Mouse (Mus musculus) heart, adult 8-10 months (tissue): Measurements from ENCODE around the gene Morf4l1. TPM values are rescaled to one million over a fixed set of nuclear protein-coding genes. Genes with fewer than 3 reads are reported as not detected.

Experiments used
- DNase-seq: peaks from one replicate; pipeline ENCODE4 v3.0.0; 2022; ENCODE audit warnings: low spot score
- total RNA-seq, 4 experiments: library from RNA; stranded (reverse); gene quantifications; 2 replicates each; pipeline ENCODE4 v1.2.4; 2022

Morf4l1 gene
- 100 to 1,000 TPM; 219 to 244 (median 237) TPM for total RNA-seq

DNA sequence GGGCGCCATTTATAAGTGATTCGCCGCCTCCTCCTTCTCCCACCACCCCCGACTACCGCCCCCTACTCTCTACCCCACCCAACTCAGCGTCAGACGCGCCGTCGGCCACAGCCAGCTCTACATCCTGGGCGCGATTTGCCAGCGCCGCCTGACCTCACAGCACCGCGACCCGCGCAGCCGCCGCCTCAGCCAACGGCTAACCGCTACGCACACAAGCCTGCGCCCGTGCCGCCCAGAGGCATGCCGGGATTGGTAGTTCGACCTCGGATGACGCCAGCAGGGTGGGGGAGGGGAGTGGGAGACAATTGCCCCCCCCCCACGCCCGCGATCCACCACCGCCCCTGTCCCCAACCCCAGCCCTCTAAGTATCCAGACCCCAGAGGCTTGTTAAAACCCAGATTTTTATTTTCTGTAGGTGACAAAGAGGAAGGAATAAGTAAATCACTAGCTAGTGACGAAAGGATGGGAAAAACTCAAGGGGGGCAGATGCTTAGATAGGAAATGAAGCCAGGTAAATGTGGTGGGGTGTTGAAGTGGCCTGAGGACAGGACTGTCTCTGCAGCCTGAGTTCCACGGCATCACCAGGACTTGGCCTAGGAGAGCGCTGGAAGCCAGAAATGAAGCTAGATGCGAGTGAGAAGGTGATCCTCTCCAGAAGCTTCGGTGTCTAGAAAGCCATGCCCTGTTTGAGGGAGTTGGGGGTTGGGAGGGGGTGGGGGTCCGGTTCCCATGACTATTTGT, at the start of gene Morf4l1:
TSS of gene Morf4l1 (minus strand) at position 208 of the 741 bp plus-strand sequence.
- peak; percentile 95 for DNase-seq

DNA sequence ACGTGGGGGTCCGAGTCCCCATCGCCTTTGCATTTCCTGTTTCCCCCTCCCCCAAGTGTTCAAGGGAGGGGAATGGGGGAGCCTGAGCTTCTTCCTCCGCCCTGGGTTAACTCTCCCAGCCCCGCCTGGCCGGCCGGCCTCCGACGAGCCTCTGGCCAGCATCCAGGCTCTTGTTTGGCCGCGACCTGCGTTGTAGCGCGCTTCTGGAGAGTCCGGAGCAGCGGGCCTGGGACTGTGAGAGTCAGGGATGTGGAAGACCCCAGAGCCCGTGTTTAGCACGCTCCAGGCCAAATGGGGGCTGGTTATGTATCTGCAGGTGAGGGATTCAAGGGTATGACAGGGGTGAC, 49.1 kb upstream of the Morf4l1 start:
- peak; percentile 59 for DNase-seq

DNA sequence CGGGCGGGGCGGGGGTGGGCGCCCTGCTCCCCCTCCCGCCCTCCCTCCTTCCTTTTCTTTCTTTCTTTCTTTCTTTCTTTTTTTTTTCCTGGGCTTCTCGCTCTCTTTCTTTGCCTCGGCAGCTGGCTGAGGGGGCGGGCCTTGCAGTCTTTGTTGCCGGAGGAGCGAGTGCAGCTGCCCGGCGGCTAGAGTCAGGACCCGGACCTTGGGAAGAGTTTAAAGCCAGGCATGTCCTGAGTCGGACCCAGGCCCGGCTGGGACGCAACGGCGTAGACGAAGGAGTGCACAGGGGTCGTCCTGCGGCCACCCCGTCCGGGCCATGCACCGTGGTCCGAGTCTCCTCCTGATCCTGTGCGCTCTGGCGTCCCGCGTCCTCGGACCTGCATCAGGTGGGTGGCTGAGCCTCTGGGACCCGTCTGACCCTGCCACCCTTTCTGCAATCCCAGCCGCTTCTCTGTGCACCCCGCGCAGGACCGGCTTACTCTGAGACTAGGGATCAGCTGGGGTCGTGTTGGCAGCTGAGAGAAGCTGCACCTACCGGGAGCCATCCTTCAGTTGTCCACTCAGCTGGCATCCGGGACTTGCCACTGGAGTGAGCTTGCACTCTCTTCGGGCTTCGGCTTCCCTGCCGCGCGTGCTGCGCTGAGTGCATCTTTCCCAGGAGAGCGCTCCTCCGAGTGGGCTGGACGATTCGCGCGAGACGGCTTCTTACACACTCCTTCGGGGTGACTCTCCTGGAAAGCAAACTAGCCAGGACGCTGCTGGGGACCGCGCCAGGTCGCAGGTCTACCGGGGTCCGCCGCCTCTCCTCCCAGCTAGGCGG, 48.6 kb upstream of the Morf4l1 start, which contains the start of gene Adamts7:
TSS of gene Adamts7 (plus strand) at position 144 of the 823 bp plus-strand sequence.
- DNase-seq: peak; percentile 34

DNA sequence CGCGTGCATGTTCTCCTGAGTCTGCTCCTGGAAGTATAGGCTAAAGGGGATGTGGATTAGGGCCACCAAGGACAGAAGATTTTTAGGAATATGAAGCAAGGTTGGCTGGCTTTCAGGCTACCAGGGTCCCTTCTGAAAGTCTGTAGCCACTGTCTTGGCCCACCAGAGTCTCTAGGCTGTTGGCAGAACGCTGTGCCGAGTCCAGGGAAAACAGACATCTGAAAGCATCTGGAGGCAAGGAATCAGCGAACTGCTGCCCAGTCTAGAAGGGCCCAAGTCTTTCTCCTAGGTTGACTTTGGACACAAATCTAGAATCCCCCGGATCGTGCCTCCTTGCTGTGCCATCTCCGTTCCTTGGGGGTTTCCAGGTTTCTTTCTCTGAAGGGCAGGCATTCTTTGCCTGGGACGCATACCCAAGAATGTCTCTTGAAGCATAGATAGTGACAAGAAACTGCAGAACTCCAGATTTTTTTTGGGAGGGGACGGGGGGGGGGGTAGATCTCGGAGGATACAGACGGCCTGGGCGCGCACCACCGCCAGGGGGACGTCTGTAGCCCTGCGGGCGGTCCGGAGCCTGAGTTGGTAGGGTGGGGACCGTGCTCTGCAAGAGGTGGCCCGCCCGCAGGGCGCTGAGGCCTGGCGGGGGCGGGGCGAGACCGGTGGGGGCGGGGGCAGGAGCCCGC, 47.8 kb upstream of the Morf4l1 start:
- DNase-seq: peak; percentile 45

DNA sequence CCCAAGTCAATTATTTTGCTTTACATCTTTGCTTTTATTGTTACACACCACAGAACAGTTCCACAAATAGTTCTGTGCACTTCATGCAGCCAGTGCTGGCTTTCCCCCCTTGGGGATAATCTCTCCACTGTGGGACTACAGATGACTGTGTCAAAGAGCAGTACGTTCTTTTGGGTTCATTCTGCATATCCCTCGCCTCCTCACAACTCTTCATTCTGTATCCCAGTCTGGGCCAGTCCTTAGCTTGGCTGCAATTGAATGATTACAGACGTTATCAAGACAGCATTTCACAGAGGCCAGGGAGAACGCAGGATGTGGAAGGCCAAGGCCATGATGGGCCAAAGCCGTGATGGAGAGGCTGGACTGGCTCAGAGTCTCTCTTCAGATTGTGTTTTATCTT, 32.3 kb upstream of the Morf4l1 start:
- peak; percentile 34 for DNase-seq

DNA sequence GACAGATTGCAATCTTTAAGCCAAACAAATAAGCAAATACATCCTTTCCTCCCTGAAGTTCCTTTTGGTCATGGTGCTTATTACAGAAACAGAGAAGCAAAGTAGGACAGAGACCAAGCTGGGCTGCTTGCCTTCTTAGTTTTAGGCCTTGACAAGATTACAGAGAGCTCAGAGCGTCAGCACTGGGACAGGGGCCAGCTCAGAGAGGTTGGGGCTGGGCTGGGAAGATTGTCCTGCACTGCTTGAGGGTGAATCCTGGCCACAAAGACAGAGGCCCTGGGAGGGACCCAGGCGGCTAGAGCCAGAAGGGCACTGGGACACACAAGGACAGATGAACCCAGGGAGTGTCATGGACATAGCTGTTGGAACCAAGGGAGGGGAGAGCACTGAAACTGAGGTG, 31.2 kb upstream of the Morf4l1 start:
- DNase-seq: peak; percentile 33

DNA sequence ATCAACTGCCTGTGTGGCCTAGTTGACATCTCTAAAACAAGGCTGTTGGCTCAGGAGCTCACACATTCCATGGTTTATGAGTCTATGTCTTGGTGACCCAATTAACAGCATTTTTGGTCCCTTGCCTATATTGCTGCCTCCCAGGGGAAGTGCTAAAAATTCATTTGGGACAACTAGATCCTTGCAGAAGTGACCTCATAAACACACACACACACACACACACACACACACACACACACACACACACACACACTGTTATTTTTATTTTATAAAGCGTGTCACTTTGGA, 22.0 kb upstream of the Morf4l1 start:
- peak; percentile 54 for DNase-seq

DNA sequence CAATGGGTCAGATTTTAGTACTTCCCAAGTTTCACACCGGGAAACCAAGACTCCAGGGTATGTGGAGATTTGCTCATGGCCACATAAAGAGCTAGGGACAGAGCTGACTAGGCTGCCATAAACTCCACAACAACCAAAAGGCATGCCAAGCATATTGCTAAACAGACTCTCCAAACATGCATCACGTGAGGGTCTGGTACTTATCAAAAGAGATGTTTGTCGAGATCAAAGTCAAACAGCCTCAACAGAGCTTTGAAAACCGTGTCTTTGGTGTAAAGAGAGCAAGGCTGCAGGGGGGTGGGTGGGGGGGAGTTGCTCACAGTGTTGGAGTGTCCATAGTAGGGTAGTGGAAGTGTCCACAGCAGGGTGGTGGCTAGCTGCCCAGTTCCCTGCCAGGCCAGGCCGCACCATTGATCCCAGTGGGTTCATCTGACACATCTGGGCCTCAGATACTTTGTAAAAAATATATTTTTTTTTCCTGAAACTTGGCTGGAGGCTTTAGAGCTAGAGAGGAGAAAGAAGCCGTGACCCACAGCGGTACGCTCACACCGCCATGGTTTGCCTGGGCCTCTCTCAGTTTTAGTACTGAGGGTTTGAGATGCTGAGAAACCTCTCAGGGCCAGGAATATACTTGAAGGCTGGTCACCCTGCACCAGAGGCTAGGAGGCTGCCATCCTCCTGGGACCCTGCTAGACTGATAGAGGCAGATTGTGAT, 21.5 kb upstream of the Morf4l1 start:
- DNase-seq: no peak

DNA sequence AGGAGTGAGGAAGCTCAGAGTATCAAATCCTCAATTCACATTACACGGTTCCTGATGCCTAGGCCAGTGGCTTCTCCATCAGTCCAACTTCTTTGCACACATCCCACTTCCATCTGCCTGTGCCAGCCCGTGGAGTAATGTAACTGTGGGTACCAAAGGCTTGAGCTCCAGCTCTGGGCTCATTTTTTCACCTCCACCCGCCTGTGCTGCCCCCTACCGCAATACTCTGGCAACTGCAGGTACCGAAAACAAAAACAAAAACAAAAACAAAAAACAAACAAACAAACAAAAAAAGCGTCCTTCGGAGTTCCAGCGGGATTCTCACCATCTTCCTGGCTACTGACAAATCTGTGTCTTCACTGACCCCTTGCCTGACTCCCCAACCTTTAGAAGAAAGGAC, 20.9 kb upstream of the Morf4l1 start:
- no peak for DNase-seq

DNA sequence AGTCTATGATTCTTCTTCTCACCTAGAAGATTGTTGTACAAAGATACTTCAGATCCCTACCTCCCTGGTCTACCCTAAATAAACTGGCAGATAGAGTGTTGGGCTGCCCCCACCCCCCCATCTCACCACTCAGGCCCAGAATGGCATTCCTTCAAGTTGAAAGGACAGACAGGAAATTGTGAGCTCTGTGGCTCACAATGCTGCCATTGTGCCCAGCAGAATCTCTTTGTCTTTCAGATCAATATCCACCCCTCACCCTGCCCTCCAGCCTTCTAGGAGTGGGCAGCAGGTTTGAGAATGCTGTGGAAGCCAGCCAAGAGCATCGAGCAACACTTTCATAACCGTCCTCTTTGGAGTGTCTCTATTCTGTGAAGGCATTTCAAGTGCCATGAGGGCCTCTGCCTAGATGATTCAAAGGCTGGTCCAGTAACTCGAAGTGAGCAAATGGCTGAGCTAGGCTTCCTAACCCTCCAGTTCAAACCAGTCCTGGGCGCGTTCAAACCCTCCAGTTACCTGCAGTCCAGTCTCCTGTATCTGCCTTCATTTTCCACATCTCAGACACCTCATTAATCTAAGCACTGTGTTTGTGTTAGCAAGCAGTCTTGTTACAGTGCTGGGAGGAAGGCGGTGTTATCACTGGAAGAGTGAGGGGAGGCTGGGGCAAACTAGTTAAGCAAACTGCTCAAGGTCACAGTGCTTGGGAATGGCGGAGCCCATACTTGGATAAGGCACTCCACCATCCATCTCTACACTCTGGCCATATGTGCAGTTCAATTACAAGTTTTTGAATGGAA, 19.2 kb upstream of the Morf4l1 start:
- DNase-seq: no peak

DNA sequence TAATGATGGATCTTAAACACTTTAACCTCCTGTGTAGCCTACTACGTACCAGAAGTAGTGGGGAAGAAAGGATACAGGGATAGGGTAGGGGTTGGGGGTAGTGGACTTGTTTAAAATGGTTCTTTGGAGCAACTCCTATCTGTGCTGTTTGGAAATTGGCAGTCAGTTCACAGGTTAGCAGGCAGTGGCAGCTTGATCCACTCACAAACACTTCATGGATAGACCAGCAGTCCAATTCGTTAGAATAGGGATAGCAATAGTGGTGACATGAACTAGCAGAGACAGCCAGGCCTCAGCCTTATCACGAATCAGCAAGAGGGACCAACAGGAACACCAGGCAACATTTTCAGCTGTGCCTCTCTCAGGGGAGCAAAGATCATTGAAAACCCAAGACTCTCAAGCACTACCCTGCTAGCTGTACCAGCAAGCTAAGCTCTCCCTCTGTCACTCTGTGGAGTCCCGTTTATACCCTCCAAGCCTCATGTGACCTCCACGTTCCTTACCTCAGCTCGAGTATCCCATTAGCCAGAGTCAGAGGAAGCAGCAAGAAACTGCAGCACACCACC, 14.1 kb upstream of the Morf4l1 start:
- DNase-seq: no peak

DNA sequence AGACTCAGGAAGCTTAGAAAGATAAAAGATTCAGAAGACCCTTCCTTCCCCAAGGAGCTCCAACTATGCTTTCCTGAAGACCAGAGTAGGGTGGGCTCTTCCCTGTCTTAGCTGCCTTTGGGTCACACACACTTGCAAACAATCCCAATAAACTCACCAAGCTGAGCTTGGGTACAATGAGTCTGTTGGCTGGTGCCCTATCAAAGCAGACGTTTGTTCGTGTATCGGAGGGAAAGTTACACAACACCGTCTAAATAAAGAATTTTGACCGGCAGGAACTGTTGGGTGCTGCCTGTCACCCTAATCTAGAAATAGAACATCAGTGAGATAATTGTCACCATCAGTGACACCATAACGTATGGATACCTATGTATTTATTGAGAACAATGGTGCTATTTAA, 12.6 kb upstream of the Morf4l1 start:
- DNase-seq: no peak

DNA sequence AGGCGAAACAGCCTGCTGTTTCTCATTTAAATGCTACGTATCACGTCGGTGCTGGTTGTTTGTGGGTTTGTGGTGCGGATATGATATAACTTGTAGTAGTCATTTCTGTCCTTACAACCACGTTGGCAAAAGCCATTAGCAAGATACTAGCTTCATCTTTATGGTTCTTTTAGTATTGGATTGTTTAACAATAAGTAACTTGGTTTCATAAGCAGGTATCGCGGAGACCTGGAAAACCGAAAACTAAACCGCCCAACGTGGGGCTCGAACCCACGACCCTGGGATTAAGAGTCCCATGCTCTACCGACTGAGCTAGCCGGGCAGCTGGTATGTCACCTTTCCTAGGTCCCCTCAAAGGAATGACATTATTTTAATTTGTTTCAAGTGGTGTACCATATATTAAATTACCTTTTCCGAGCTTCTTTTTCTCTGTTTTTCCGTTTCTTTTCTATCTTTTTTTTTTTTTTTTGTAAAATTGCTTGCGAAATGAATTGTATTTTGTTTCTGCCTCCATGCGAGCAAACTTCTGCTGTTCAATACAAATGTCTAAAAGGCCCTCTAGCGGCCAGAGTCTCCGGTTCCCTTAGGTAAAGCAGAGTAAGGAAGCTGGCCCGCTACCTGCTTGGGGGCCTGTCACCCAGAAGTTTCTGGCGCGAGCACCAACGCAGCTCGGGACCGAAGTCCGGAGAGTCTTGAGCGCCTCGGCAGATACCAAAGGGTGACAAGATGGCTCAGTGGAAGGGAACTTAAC, 11.9 kb upstream of the Morf4l1 start:
- peak; percentile 88 for DNase-seq

DNA sequence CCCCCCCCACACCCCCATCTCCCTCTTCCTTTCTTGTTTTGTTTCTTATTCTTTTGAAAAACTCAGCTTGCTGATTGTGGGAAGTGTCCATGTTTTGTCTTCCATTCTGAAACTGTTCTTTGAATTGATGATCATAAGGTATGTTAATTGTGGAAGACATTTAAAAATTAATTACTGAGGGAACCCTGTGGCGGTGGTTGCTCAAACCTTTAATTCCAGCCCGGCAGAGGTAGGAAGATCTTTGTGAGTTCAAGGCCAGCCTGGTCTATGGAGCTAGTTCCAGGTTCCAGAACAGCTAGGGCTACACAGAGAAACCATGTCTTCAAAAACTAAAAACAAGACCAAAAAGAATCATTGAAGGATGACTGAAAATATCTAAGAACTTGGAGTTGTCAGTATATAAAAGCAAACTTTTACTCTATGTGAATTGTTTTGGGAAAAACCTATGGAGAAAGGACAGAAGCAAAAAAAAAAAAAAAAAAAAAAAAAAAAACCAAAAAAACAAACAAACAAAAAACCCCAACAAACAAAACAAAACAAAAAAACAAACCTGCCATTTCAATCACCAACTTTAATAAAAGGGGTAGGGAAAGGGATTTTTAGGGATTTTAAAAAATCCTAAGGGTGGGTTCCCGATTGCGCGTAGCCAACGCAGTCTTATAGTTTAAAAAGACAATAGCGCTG, 11.0 kb upstream of the Morf4l1 start:
- no peak for DNase-seq

DNA sequence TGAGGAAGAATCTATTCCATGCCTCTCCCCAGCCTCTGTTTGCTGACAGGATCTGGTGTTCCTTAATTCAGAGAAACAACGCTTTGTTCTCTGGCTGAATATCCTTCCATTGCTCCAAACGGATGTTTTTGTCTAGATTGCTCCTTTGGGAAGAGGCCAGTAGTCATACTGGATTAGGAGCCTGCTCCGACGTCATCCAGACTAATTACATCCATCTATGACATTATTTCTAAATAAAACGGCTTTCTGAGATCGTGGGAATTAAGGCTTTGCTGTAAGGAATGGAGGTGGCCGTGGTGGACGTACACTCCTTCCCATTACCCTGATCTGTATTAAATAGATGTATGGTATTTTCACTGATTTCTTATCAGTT, 10.3 kb upstream of the Morf4l1 start:
- peak; percentile 63 for DNase-seq

DNA sequence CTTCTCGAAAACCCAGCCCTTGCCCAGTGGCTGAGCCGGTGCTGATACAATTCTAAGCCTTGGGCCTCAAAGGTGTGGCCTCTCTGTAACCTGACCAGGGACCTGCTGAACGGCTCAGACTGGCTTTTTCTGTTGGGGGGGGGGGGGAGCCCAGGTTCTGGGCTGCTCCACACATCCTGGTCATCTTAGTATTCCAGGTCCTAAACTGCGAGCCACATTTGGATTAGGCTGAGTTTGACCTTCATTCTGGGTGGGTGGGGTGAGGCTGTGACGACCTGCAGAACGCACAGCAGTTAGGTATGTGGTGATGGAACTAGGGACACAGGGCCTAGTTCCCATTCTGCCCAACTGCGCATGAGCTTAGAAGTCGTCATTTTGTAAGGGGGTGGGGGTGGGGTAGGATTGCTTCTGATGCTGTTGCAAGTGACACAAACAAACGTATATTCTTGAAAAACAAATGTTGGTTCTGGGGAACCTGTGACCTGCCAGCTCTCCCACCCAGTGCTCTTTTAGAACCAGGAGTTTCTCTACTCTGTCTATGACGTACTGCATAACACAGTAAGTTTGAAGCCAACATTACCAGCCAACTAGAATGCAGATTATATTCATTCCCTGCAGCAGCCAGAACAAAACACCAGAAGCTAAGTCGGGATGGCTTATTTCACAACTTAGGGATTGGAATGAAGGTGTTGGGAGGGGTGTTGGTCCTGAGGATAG, 9.7 kb upstream of the Morf4l1 start:
- no peak for DNase-seq

DNA sequence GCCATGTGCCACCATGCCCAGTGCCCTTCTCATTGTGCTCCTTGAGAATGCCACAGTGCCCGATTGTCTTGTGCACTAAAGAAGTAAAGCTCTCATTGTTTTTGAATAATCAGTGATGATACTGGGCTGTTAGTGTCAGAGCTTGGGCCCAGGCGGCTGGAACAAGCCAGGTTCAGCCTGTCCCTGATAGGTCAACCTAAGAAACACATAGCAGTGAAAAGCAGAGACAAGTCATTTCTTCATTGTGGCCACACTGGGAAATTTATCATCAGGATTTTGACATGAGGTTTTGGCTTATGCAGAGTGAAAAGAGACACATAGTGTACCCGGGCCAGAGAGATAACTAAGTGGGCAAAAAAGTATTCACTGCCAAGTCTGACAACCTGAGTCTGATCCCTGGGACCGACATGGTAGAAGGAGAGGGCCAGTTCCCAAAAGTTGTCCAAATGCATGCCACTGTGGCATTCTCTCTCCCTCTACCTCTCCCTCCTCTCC, 7.7 kb upstream of the Morf4l1 start:
- DNase-seq: no peak

DNA sequence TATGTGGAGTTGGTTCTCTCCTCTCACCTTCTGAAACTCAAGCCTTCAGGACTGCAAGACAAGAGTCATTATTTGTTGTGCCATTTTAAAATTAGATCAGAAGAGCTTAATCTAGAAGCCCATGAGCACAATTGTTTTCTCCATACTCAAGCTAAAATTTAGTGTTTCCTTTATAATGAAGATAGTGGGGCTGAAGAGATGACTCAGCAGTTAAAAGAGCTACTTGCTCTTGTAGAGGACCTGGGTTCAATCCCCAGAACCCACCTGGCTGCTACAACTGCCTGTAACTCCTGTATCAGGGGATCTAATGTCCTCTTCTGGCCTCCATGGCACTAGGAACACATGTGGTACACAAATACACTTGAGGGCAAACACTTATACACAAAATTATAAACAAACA, 2.7 kb upstream of the Morf4l1 start:
- no peak for DNase-seq

DNA sequence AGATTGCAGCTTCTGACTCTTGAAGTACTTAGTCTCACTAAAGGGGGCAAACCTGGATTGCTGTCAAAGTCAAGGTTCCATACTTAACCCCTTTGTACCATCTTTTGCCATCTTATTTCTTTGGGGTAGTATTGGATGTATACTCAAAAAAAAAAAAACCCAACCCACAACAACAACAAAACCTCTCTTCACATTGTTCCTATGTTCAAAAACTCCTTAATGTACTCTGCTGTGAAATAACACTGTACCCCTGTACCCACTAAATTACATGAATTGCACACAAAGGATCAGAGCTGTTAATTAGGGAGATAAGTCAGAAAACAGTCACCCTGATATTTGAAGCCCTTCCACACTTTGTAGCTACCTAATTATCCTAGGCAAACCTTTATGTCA, 730 bp upstream of the Morf4l1 start:
- no peak for DNase-seq
